Mouse (Mus musculus) erythroblast, embryonic 14.5 days (primary cell): Measurements from ENCODE around the gene Nme4.

Source experiments
- GATA1 ChIP-seq: IDR thresholded peaks from 2 replicates; pipeline ENCODE4 v1.6.1; 2012; ENCODE audit warnings: low read length, inconsistent platforms, mixed read lengths
- TAL1 ChIP-seq: IDR thresholded peaks from 3 replicates; pipeline ENCODE4 v1.6.1; 2012; ENCODE audit warnings: low read length, inconsistent platforms, mixed read lengths

- TF ChIP-seq TAL1 (no peak), GATA1 (no peak)
These were observed 41.8 kb upstream of the Nme4 start for GRCm38 (mm10) chr17:26137106-26137750.
